Mouse (Mus musculus) v-Abl transformed pro-B cells (cell line): Measurements from ENCODE around the gene Emcn.

Source experiments
- in situ Hi-C, 2 experiments: fragments of 400-800 bp; cut with MboI; formaldehyde crosslinking; loops; one replicate each; pipeline ENCODE4 v1.15.1; 2025; ENCODE audit not compliant: unreplicated experiment in 2 of 2

Gene Emcn

GRCm38 (mm10) chr3:137340938-137341337 lies at the start of gene Emcn:
TSS of gene Emcn (plus strand) at chr3:137341067.
- in situ Hi-C loops: no loop called here

GRCm38 (mm10) chr3:137293174-137293591 lies 47.7 kb upstream of the Emcn start:
- in situ Hi-C loops: no loop called here

DNA sequence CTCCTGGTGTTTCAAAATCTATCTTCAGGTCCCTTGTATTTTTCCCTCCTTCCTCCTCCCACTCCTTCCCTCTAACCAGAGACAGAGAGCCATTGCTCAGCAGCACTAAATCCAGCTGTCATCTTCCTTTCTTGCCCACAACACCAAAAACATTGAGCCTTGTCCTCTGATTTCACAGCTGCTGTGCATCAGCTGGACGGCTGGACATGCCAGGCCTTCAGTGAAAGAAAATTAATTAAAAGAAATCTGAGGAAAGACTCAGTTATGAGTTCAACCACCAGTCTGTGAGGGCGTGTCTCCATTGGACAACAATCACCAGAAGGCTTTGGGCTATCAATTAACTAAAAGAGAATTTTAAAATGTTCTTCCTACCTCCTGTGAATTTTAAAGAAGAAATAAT lies 42.6 kb upstream of the Emcn start:
- in situ Hi-C loops: no loop called here

DNA sequence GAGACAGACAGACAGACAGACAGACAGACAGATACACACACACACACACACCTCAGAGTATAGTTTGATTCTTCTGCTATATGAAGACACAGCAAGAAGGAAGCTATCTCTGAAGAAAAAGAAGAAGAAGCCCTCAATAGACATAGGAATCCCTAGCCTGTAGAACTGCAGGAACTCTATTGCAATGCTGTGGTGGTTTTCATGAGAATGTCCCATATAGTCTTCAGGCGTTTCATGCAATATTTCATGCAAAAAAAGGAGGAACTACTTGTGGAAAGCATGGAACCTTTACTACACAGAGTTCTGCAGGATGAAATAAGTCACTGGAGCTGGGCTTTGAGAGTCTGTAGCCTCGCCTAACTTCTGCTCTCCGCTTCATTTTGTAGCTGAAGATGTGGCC lies 40.7 kb upstream of the Emcn start:
- in situ Hi-C loops: no loop called here

- in situ Hi-C loops: no loop called here
These were observed 39.7 kb upstream of the Emcn start for GRCm38 (mm10) chr3:137301195-137301594.

- in situ Hi-C loops: no loop called here
These were observed 38.1 kb upstream of the Emcn start for GRCm38 (mm10) chr3:137302804-137303203.

GRCm38 (mm10) chr3:137309959-137310358 lies 30.9 kb upstream of the Emcn start:
- in situ Hi-C loops: no loop called here

GRCm38 (mm10) chr3:137312540-137312939 lies 28.3 kb upstream of the Emcn start:
- in situ Hi-C loops: no loop called here

DNA sequence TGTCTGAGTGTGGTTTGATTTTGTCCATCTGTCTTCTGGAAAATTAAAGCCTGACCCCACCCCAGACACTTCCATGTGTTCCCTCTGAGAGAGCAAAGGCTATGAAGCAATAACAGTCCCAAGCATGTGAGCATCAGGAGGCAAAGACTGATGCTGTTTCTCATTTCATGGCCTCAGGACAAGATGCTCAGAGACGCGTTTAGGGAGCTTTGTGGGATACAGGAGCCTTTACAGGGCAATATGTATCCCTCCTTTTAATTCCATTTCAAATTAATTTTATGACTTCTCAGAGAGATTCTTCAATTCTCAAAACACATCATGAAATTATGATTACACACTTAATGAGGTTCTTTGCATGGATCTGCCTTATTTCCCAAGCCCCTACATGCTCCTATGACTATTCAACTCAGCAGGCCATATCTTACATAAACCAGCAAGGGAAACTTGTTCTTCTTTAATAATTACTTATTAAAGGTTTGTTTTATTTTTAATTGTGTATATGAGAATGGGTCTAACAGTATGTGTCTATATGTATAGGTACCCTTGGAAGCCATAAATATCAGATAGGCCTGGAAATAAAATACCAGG lies 27.0 kb upstream of the Emcn start:
- in situ Hi-C loops: no loop called here

GRCm38 (mm10) chr3:137318371-137318770 lies 22.5 kb upstream of the Emcn start:
- in situ Hi-C loops: no loop called here

DNA sequence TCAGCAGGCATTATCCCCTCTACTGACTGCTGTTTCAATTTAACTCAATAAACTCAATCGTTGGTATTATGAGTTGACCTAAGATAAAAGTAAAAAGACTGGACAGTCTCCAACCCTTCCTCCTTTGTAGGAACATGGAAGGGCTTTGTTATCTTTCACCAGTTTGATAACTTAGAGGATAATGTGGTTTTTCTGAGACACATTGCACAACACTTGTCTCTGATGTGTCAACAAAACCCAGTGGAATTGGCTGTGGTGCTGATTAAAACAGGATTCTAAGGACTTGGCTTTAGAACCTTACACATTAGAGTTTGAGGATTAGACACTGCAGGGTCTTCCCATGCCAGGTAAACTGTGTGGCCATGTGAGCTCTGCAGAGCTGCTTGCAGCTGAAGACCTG lies 20.9 kb upstream of the Emcn start:
- in situ Hi-C loops: no loop called here

- in situ Hi-C loops: no loop called here
These were observed 18.6 kb upstream of the Emcn start for GRCm38 (mm10) chr3:137322304-137322703.

DNA sequence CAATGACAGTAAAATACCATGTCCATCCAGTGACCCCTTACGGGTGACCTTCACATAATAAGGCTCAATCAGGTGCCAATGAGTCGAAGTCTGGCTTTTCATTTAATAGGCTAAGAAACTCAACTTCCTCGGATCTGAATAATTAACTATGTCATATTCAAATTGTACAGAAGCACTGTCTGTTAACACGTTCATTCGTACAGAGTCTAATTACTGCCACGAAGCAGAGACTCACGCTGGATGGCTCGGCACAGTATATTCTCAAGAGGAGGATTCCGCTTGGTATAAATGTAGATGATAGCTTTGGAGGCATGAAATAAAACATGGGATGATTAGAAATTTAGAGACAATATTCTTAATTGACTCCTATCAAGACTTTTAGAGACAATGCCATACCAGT lies 11.0 kb upstream of the Emcn start:
- in situ Hi-C loops: no loop called here

GRCm38 (mm10) chr3:137330950-137331349 lies 9.9 kb upstream of the Emcn start:
- in situ Hi-C loops: no loop called here

- in situ Hi-C loops: no loop called here
These were observed 8.3 kb upstream of the Emcn start for GRCm38 (mm10) chr3:137332531-137332930.

DNA sequence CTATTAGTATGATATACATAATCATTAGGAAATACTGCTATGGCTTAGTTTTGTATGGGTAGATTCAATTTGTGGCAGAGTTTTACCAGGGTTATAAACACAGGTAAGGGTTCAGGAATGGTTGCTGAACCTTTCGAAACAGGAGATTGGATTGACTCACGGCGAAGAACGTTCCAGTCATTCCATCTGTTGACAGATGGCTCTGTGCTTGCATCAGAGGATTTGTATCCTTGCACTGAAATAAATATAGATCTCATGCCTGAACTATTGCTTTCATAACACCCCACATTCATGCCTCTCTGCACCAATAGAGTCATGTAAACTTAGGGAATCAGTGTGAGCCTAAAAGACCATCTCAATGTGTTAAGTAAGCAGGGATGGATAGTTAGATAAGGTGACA lies 4.9 kb upstream of the Emcn start:
- in situ Hi-C loops: no loop called here

DNA sequence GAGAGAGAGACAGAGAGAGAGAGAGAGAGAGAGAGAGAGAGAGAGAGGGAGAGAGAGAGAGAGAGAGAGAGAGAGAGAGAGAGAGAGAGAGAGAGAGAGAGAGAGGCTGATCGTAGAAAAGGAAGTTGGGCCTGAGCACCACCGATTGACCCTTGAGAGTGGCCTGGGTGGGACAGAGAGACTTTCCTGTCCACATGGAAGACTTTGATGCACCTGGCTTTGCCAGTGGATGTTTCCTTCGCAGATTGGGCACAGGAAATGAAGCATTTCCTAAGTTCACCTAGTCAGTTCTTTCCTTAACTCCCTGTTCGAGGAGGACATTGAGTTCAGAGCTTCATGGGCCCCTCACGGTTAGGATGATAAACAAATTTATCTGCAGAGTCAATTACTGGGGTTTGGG lies 2.6 kb downstream of the Emcn start:
- in situ Hi-C loops: no loop called here

DNA sequence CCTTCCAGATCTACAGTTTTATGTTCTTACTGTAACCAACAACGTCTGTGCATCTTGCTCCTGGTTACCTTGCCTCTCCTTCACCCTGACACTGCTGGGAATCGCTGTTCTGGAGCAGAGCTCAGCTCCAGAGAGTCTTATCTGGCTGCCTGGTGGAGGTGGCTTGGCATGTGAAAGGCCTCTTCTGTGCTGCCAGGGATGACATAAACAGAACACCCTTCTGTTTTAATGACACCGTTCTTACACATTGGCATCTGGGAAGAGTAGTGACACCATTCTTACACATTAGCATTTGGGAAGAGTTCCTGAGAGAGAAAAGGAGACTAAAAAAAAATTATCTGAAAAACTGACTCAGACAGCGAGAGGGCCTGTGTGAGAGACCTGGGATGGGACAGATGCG lies 11.0 kb downstream of the Emcn start:
- in situ Hi-C loops: no loop called here

- in situ Hi-C loops: no loop called here
These were observed 15.8 kb downstream of the Emcn start for GRCm38 (mm10) chr3:137356697-137357096.

DNA sequence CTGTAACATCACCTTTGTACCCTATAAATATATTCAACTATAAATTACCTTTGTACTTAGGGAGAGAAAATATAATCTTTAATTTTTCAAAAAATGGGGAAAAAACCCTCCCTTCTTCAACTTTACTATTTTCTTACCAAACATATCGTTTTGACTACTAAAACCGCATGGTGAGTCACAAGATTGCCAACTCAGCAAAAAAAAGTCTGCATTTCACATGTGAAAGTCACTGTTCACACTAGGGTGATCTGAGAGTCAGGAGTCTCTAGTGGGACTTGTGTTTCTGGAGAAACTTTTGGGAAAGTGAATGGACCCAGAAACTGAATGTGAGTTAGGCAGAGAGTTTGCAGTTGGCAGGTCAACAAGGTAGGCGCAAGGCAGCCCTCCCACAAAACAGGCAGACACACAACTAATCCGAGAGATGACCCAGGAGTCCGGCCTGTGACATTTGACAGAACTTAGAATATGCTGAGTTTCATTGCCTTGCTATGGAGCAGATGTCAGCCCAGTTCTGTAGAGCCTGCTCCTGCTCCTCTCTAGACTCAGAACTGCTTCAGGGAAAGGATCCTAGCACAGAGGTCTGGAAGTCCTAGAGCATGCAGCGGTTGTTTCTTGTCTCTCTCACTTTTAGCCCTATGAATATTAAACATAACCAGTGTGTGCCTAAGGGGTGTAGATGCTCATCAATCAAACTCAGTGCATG lies 26.4 kb downstream of the Emcn start:
- in situ Hi-C loops: no loop called here

DNA sequence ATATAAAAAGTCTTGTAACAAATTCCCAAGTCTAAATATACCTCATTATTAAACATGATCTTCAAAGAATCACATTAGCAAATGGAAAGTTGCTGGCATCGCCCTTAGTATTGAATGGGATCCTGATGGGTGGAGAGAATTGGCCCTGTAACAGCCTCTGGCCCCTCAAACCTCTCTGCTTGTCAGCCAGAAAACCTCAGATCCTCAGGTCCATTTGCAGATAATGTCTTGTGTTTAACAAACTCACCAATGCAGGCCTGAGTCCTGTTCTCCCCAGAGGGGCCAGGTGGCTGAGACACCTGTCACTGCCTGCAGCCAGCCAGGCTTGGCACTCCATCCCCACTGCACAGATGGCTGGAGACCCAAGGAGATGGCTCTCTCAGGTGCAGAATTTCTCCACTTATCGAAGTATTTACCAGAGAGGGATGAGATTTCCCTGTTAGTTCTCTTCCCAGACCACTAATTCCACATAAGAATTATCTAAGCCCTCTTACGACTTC lies 27.0 kb downstream of the Emcn start:
- in situ Hi-C loops: no loop called here

- in situ Hi-C loops: no loop called here
These were observed 32.0 kb downstream of the Emcn start for GRCm38 (mm10) chr3:137372854-137373253.
